Mouse (Mus musculus): ENCODE data around the gene Pnma1.

GRCm38 (mm10) chr12:84178652-84179445 lies 30.6 kb upstream of the Pnma1 start:
- TF ChIP-seq CTCF (IDR thresholded peaks at IDR 0.05; ENCODE audit: low read depth) (no peak), EP300 (optimal IDR thresholded peaks at IDR 0.05) (no peak)

Measured in stomach, postnatal 0 days (tissue).